Mouse (Mus musculus) frontal cortex, postnatal 25 days (tissue): ENCODE data around the gene Sema4d.

Experiments used
- DNase-seq, 2 experiments: peaks; one replicate each; pipeline ENCODE4 v3.0.0; 2022; ENCODE audit warnings: low spot score in 2 of 2

Sema4d gene

DNA sequence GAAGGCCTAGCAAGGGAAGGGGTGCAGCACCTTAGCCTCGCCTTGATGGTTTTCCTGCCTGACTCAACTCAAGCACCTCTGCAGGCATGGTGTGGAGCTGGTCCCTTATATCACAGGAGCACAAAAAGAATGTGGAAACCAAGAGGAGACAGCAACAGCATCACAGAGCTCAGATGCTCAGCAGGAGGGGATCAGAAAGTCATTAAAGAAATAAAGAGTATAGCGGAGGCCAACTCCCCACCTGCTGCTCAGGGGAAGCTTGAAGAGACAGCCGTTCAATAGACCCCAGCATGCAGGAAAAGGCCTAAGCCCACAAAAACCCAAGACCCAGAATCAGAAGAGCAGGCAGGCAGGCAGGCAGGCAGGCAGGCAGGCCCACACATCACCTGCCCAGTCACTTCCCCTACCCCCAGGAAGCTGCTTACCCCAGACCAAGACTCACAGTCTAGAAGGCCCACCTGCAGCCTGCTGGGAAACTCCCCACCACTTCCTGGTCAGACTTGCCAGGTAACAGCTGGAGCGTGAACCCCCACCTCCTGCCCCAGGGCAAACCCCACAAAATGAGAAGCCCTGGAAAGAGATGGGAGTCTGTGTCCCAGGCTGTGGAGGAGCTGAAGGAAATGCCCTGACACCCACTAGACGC, 39.6 kb downstream of the Sema4d start:
- DNase-seq = no peak

DNA sequence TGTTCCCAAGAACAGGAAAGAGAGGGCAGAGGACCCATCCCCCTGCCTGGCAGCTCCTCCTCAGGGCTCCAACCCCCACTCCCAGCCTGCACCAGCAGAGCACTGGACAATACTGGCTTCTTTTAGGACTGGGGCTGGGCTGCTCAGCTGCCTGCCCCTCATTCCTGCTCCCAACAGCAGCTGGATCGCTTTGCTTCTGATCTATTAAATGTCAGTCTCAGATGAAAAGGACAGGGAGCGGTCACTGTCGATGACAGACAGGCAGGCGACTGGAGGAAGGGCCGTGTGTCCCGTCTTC, 40.4 kb downstream of the Sema4d start:
- no peak for DNase-seq

DNA sequence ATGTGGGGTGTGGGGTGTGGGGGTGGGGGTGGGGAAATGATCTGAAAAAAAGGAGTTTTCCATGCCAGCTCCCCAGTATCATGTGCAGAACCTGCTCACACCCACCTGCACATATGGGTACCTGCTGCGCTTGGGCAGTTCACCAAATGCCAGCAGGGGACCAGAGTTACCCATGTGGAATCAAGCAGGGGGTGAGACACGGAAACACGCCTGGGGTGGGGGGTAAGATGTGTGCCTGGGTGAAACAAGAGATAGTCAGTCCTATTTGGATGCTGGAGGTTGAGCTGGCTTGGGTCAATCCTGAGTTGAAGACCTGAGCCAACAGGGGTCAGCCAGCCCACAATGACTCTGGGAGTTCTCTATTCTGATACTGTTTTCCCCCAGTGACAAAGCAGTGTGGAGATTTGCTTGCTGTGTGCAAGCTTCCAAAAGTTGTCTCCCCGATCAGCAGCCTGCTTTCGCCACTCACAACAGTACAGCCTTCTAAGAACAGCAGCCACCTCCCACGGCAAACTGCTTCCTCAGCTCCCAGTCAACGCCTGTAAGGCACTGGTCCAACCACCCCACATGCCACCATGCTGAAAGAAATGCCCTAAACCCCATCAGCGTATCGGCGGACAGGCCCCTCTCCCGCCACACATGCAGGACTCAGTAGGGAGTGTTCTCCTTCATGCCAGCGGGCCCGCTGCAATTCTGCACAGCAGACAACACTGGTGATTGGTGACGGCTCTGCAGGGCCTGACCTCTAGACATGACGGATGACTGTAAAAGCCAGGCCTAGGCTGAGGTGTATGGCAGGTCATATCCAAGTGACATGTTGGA, 41.0 kb downstream of the Sema4d start:
- DNase-seq = no peak

DNA sequence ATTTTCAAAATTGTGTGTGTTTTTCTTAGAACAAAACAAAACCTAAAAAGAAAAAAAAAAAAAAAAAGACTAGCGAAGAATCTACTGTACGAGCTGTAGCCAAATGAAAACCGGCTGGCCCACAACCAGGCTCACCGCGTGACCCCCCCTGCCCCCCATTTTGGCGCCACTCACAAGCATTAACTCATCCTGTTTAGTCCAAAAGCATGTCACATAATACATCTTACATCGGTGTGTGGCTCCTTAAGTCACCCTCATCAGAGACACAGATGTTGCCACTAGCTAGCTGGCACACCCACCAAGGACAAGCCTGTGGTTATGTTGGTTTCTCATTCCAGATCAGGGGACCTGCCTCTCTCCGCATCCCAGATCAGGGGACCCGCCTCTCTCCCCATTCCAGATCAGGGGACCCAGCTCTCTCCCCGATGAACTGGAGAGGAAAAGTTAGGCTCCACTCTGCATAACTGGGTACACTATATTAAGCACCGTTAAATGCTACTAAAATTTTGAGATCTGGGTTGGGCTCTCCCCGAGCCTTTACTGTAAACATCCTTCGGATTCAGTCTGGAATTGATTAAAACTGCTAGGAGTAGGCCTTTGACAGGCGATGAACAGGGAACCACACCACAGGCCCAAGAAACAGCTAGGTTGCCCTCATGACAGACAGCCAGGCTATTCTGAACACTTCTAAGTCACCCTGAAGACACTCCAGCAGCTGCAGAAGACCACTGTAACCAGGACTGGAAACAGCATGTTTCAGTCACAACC, 43.8 kb downstream of the Sema4d start:
- no peak for DNase-seq

- no peak for DNase-seq
Observed at GRCm38 (mm10) chr13:51748009-51748552, 45.5 kb downstream of the Sema4d start.

DNA sequence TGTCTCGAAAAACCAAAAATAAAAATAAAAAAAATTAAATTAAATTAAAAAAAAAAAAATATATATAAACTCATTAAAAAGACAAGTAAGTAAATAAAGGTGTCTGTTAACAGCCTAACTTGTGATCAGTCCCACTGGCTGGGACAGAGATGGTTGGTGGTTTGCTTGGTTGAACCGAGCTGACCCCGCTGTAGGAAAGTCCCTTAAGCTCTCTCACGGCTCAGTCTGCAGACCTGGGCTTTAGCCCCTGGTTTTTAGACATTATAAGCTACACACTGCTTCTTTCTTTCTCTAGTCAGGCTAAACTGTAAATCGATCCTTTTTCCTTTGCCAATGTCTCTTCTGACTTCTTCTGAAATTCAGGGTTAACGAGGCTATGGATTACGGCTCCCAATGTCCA, 46.5 kb downstream of the Sema4d start:
- no peak for DNase-seq

DNA sequence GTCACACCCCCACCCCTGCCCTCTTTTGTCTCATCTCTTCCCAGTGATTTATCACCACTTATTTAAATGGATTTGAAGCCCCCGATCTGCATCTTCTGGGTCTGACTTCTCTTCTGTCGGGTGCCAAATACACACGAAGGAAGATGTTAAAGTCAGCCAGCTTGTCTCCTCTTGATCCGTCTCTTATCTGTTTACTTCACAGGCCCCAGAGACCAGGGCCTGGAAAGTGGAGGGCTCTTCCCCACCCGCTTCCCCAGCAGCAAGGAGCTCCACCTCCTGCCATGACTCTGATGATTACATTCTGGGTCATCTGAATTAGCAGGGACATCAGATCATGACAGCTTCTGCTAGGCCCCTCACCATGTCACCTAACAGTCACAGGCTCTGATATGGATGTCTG, 47.7 kb downstream of the Sema4d start:
- DNase-seq = no peak

DNA sequence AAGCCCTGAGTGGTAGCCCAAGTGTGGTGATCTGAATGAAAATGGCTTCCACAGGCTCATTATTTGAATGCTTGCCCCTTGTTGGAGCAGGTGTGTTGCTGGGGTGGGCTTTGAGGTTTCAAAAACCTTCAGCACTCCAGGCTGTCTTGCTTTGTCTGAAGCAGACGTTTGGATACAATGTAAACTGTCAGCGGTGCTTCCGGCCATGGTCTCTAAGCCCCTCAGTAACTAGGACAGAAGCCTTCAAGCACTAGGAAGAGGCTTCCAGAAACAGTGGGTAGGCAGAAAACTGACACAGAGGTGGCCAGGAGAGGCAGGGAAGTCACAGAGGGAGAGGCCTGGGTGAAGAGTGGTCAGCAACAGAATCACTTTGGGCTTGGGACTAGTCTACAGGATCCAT, 49.7 kb downstream of the Sema4d start:
- no peak for DNase-seq

GRCm38 (mm10) chr13:51742551-51743052, 50.9 kb downstream of the Sema4d start:
- DNase-seq = no peak

GRCm38 (mm10) chr13:51740776-51741175, 52.8 kb downstream of the Sema4d start:
- no peak for DNase-seq

DNA sequence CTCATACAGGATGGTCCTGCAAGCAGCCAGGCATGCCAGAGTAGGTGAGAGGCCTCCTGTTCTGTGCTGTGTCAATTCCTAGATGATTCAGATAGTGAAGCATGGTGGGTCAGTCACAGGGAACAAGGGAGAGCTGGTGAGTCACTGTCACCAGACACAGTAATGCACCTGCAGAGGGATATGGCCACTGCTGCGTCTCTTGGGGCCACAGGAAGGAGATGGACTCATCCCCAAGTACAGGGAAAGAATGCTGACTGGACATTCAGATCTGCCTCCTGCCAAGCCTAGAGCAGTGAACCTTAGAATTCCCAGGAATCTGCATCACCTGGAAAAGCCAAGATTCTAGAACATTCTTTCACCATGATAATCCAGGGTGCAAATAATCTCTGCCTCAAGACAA, 53.8 kb downstream of the Sema4d start:
- DNase-seq = no peak

DNA sequence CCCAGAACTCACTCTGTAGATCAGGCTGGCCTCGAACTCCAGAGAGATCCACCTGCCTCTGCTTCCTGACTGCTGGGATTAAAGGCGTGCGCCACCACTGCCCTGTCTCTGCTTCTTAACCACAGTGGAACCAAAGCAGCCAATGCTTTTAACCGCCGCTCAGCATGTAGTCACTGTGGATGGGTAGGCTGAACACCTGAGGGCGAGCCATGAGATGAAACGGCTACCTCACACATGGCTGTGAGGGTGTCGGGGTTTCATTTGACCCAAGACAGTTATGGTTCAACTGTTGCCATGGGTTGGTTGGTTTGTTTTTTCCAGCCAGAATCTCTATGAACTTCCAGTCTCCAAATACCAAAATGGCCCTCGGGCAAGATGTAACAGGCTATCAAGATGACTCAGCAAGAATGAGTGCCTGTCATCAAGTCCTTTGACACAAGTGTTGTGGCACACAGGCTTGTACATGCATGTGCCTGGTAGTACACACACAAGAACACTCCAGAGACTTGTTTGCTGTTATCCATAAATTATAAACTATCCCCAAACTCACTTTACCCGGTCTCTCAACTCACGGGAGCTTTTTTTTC, 54.9 kb downstream of the Sema4d start:
- no peak for DNase-seq

DNA sequence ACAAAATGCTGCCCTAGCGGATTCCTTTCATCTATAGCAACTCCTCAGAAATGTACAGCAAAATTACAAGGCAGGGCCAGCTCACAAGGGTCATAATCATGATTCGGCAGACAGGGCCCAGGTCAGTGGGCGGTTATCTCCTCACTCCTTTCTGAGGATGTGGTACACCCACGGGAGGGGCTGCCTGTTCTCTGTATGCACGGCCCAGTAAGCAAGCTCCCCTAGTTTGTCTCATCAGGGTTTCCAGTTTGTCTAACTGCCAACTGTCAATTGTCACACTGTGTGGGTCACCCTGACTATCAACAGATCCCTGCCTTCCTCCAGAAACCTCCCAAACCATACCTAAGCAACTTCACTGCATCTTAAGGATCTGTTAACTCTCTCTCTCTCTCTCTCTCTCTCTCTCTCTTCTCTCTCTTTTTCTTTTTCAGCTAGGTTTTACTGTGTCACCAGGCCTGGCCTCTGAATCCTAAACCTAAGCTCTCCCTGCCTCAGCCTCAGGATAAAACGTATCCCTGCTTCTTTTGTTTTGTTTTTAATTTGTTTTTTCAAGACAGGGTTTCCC, 55.5 kb downstream of the Sema4d start:
- no peak for DNase-seq

DNA sequence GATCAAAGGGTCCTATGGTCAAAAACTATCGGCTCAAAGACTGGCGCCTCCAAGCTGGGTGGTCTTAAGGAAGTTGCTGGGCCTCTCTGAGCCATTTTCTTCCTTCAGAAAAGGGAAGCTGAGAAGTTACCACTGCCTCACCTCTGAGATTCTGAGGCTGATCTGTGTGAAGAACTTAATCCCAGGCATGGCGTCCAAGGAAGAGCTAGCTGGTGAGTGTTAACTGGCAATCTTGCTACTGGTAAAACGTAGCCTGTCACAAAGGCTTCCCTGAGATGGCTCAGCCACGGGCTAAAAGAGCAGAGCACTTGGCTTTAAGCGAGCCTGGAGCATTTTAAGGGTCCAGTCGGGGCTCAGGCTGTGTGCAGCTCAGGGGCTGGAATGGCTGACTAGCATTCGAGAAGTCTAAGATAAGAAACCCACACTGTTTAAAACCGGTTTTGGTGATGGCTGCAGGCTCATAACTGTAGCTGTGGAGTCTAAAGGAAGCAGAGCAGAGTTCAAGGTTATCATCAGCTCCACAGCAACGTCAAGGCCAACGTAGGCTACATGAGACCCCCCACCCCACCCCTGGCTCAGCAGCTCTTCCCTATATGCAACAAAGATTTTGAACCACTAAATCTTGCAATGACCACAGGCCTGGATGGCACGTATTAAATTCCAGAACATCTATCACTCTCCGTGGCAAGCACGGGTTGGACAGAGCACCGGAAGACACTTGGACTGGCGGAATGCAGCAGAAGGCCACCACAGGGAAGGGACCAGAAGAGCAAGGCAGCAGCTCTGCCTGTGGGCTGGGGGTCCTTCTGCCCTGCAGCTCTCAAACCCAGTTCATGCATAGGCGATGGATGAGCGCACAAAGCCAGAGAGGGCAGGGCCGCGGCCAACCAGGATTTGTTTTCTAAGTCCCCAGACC, 56.3 kb downstream of the Sema4d start:
- no peak for DNase-seq

- DNase-seq = no peak
Observed at GRCm38 (mm10) chr13:51736007-51736911, 57.3 kb downstream of the Sema4d start.

GRCm38 (mm10) chr13:51734556-51734955, 59.0 kb downstream of the Sema4d start:
- no peak for DNase-seq

DNA sequence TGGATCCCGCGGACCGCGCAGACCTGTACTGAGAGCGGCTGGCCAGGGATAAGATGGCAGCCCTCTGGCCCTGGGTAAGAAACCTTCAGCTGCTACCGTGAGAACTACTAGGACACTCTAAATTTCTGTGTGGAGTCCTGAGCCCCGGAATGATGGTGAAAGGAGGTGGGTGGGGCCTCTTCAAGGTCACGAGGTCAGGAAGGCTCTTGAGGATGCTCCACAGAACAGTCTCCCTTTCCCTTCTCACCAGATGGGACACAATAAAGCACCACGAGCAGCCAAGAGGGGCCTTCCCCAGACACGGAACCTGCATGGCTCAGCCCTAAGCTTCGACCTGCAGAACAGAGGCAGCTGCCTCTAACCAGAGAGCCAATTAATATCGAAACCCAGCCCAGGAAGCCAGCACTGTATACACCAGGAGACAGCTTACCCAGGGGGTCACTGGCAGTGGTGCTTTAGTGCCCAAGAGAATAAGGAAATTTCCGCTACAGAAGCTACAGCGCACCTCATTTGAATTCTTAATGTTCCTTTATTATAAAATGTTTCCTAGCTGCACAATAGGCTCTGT, 61.4 kb downstream of the Sema4d start:
- DNase-seq = no peak

- DNase-seq = no peak
Observed at GRCm38 (mm10) chr13:51731474-51731873, 62.1 kb downstream of the Sema4d start.

- DNase-seq = no peak
Observed at GRCm38 (mm10) chr13:51729887-51730361, 63.6 kb downstream of the Sema4d start.
